Mouse (Mus musculus): Measurements from ENCODE around the gene Thegl. TPM values are rescaled to one million over a fixed set of nuclear protein-coding genes. Genes with fewer than 3 reads are reported as not detected.
"Not testable (repeated sequence)": the region's sequence is repeated elsewhere in the genome, so short reads cannot be mapped to it uniquely, and the experiment has no call there.

Gene Thegl
- total and polyA plus RNA-seq, 2 experiments from 2014 or later = 0.38 to 1.0 TPM

DNA sequence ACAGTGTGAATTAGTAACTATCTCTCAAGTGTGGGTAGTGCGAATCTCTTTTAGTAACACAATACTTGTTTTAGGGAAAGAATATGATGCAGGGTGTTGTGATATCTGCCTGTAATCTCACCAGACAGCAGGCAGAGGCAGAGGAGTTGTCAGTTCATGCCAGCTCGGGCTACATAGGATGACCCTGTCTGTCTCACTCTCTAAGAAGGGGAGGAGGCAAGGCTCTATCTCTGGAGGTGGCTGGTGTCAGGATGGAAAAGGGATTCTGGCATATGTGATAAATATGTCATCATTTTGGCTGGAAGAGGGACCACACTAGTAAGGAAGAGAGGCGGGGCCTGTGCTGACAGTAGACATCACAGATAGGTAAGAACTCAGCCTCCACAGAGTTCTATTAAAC lies 76.1 kb downstream of the Thegl start:
- 91% methylated on average over 3 of the region's 3 CpGs for WGBS
- DNase-seq (ENCODE audit: low spot score) (no peak), ATAC-seq (ENCODE audit: low FRiP score) (no peak)
- Histone ChIP-seq H3K27me3 (ENCODE audit: insufficient read depth, low read length) (peaks cover 11% of the 10 kb centered on the region), H3K9me3 (ENCODE audit: low read length) (no peaks in the 10 kb centered on the region), H3K4me2 (ENCODE audit: low read depth, low read length, poor library complexity, severe bottlenecking) (no peak overlapping the region), H3K4me3 (ENCODE audit: low read depth, low read length) (no peak overlapping the region), H3K4me1 (ENCODE audit: insufficient read depth, low read length) (no peaks in the 10 kb centered on the region), H3K36me3 (ENCODE audit: insufficient read depth, low read length) (no peaks in the 10 kb centered on the region), H3K27ac (ENCODE audit: low read depth, low read length) (no peak overlapping the region), H3K9ac (replicated peaks; ENCODE audit: low read length, poor library complexity, severe bottlenecking) (no peak overlapping the region)
- TF ChIP-seq CTCF (IDR thresholded peaks at IDR 0.05) = no peak

DNA sequence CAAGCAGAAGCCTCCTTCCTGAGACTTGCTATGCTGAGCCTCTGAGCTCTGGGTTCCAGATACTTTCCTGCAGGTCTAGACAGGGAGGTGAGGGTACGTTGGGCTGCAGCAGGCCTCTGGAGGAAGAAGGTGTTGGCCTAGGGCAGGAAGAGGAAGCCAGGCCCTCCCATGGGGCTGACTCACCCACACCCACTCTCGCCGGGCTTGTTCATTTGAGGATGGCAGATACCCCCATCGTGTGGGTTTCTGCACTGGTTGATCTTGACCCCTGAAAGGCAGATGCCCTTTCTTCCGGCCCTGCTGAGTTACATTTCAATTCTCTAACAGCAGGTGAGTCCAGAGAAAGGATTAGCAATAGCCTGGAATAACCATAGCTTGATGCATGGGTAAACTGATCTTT lies 76.7 kb downstream of the Thegl start:
- DNase-seq (ENCODE audit: low spot score) = no peak
- H3K4me3 ChIP-seq (ENCODE audit: low read depth, low read length) = no peak overlapping the region
- H3K36me3 ChIP-seq (ENCODE audit: insufficient read depth, low read length) = no peaks in the 10 kb centered on the region
- H3K9me3 ChIP-seq (ENCODE audit: low read length) = no peaks in the 10 kb centered on the region
- no peak for ATAC-seq (ENCODE audit: low FRiP score)
- no peak overlapping the region for H3K27ac ChIP-seq (ENCODE audit: low read depth, low read length)
- 90% methylated on average over 5 of the region's 5 CpGs for WGBS
- TF ChIP-seq CTCF (IDR thresholded peaks at IDR 0.05) = no peak
- H3K4me1 ChIP-seq (ENCODE audit: insufficient read depth, low read length) = no peaks in the 10 kb centered on the region
- no peak overlapping the region; the same call in 1 of the 2 replicates for H3K4me2 ChIP-seq (ENCODE audit: low read depth, low read length, poor library complexity, severe bottlenecking)
- H3K27me3 ChIP-seq (ENCODE audit: insufficient read depth, low read length) = peaks cover 11% of the 10 kb centered on the region
- H3K9ac ChIP-seq (replicated peaks; ENCODE audit: low read length, poor library complexity, severe bottlenecking) = no peak overlapping the region

DNA sequence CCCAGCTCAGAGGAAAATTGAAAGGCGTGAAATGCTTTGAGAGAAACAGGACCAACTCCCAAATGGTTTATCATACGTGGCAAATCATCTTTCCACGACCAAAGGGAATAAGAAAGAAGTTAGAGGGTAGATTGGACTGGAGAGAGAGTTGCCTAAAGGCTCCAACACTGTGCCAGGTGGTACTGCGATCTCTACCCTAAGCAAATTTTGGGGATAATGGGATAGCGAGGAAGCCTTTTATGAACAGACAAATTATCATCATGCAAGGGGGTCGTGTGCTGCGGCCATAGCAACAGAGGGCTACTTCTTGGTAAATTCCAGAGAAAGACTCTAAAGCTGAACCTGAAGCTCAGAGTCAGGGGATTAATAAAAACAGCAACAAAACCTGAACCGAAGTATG lies 78.1 kb downstream of the Thegl start:
- Histone ChIP-seq H3K4me1 (ENCODE audit: insufficient read depth, low read length) (no peaks in the 10 kb centered on the region), H3K36me3 (ENCODE audit: insufficient read depth, low read length) (no peaks in the 10 kb centered on the region), H3K27me3 (ENCODE audit: insufficient read depth, low read length) (peaks cover 9% of the 10 kb centered on the region), H3K4me3 (ENCODE audit: low read depth, low read length) (peak overlapping the region; percentile 63), H3K9ac (replicated peaks; ENCODE audit: low read length, poor library complexity, severe bottlenecking) (no peak overlapping the region), H3K27ac (ENCODE audit: low read depth, low read length) (no peak overlapping the region), H3K4me2 (ENCODE audit: low read depth, low read length, poor library complexity, severe bottlenecking) (peak overlapping the region; percentile 99), H3K9me3 (ENCODE audit: low read length) (no peaks in the 10 kb centered on the region)
- no peak for ATAC-seq (ENCODE audit: low FRiP score)
- DNase-seq (ENCODE audit: low spot score) = no peak
- WGBS = 12% methylated on average over 8 of the region's 8 CpGs
- no peak for TF ChIP-seq CTCF (IDR thresholded peaks at IDR 0.05)

DNA sequence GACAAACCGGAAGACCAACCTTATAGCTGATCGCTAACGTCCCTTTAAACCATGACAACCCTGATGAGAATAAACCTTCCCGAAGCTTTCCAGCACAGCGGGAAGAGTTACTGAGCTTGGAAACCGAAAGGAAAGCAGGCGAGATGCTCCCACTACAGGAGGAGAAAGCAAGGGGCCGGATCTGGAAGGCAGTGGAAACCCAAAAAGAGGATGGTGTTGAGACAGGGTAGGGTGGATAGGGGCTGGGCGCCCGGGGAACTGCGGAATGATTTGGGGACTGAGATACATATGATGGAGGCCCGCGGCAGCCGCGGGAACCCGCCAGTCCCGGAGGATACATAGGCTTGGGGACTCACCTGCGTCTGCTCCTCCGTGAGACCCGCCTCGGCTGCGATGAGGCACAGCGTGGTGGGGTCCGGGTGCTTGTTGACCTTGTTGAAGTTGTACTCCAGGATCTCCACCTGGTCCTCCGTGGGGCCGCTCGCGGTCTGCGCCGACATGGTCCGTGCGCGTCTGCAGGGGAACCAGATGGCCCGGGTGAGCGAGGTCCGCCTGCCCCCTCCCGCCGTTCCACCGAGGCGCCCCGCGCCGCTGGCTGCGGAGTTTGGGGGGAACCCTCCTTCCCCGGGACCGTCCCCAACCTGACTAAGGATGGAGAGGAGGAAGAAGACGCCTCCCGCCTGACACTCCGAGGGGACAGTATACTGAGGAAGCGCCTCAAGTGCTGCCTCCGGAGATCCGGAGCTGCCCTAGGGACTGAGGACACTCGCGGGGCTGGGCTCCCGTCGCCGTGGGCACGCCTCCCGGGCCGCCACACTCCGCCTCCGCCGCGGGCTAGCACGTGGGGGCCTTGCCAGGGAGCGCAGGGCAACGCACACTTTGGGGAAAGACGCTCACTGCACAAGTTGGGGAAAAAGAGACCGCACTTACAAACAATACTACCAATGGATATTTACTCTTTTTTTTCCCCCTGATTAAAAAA lies 79.0 kb downstream of the Thegl start:
- ATAC-seq (ENCODE audit: low FRiP score) (peak; percentile 72), DNase-seq (ENCODE audit: low spot score) (peak; percentile 64)
- H3K9me3 ChIP-seq (ENCODE audit: low read length) = no peaks in the 10 kb centered on the region
- H3K36me3 ChIP-seq (ENCODE audit: insufficient read depth, low read length) = no peaks in the 10 kb centered on the region
- H3K27ac ChIP-seq (ENCODE audit: low read depth, low read length) = no peak overlapping the region
- under 1% methylated on average over 68 of the region's 69 CpGs for WGBS
- H3K27me3 ChIP-seq (ENCODE audit: insufficient read depth, low read length) = peaks cover 9% of the 10 kb centered on the region
- peak overlapping the region; percentile 99 for H3K4me2 ChIP-seq (ENCODE audit: low read depth, low read length, poor library complexity, severe bottlenecking)
- TF ChIP-seq CTCF (IDR thresholded peaks at IDR 0.05) = no peak
- H3K4me1 ChIP-seq (ENCODE audit: insufficient read depth, low read length) = no peaks in the 10 kb centered on the region
- peak overlapping the region; percentile 54 for H3K9ac ChIP-seq (replicated peaks; ENCODE audit: low read length, poor library complexity, severe bottlenecking)
- H3K4me3 ChIP-seq (ENCODE audit: low read depth, low read length) = peak overlapping the region; percentile 63

DNA sequence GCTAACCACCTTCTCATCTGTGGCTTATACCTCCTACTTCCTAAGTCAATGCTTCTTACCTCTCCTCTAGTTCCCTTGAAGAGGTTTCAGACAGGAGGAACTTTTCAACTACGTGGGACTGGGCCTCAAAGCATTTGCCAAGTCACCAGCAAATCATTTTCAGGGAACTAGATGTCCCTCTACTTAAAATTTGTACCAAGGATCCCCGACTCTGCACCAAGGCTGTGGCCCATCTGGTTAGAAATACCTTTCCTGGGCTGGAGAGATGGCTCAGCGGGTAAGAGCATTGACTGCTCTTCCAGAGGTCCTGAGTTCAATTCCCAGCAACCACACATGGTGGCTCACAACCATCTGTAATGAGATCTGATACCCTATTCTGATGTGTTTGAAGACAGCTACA lies 80.4 kb downstream of the Thegl start:
- not testable (repeated sequence) for H3K4me1 ChIP-seq (ENCODE audit: insufficient read depth, low read length); ATAC-seq (ENCODE audit: low FRiP score); H3K4me2 ChIP-seq (ENCODE audit: low read depth, low read length, poor library complexity, severe bottlenecking); H3K9ac ChIP-seq (replicated peaks; ENCODE audit: low read length, poor library complexity, severe bottlenecking); DNase-seq (ENCODE audit: low spot score); H3K9me3 ChIP-seq (ENCODE audit: low read length); H3K4me3 ChIP-seq (ENCODE audit: low read depth, low read length); H3K36me3 ChIP-seq (ENCODE audit: insufficient read depth, low read length); H3K27ac ChIP-seq (ENCODE audit: low read depth, low read length)
- peaks cover 13% of the 10 kb centered on the region for H3K27me3 ChIP-seq (ENCODE audit: insufficient read depth, low read length)
- 90% methylated on average over 3 of the region's 3 CpGs for WGBS

DNA sequence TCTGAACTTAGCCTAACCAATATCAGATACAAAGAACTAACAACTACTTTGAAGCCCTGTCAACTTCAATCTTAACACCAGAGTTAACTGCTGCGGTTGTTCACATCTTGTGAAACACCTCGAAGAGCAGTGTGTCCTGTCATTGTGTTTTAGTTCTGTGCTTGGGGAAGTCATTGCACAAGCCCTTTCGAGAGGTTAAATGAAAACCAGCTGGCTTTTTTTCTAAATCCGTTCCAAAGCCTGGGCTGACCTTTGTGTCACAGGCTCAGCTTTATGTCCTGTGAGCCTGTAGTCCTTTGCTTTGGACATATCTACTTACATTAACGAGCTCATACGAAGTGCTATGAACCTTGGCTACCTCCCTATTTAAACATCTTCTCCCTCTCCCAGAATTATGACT lies 81.9 kb downstream of the Thegl start:
- Histone ChIP-seq H3K4me3 (ENCODE audit: low read depth, low read length) (no peak overlapping the region), H3K4me2 (ENCODE audit: low read depth, low read length, poor library complexity, severe bottlenecking) (no peak overlapping the region), H3K36me3 (ENCODE audit: insufficient read depth, low read length) (no peaks in the 10 kb centered on the region), H3K9ac (replicated peaks; ENCODE audit: low read length, poor library complexity, severe bottlenecking) (no peak overlapping the region), H3K27ac (ENCODE audit: low read depth, low read length) (no peak overlapping the region), H3K27me3 (ENCODE audit: insufficient read depth, low read length) (peaks cover 13% of the 10 kb centered on the region), H3K4me1 (ENCODE audit: insufficient read depth, low read length) (no peaks in the 10 kb centered on the region), H3K9me3 (ENCODE audit: low read length) (no peaks in the 10 kb centered on the region)
- no peak for TF ChIP-seq CTCF (IDR thresholded peaks at IDR 0.05)
- ATAC-seq (ENCODE audit: low FRiP score) = no peak
- 60% methylated on average over 6 of the region's 6 CpGs for WGBS
- DNase-seq (ENCODE audit: low spot score) = no peak

Data from midbrain, postnatal 0 days (tissue).